Mouse (Mus musculus) spleen, postnatal 0 days (tissue): ENCODE data around the gene Ghdc. TPM values are rescaled to one million over a fixed set of nuclear protein-coding genes. Genes with fewer than 3 reads are reported as not detected.

Experiments used
- polyA plus RNA-seq: library from polyadenylated mRNA; unstranded; fragments of >200 nt; fragmentation: Nextera tagmentation; extraction: Ambion mirVana; gene quantifications from 2 replicates; pipeline ENCODE4 v1.2.1, GENCODE M21; 2015

The Ghdc gene
- 2.0 and 3.3 TPM in 2 replicates for polyA plus RNA-seq

GRCm38 (mm10) chr11:100770646-100771408 lies at the start of gene Ghdc:
Gene Ghdc (minus strand): TSS chr11:100770957.

GRCm38 (mm10) chr11:100762831-100763230 lies 7.9 kb downstream of the Ghdc start, which contains the start of gene Hcrt:
Gene Hcrt (minus strand): TSS chr11:100762931.

GRCm38 (mm10) chr11:100759611-100760233 lies 11.0 kb downstream of the Ghdc start, which contains the start of gene Kcnh4:
Gene Kcnh4 (minus strand): TSS chr11:100759942.

GRCm38 (mm10) chr11:100738066-100738604 lies 32.6 kb downstream of the Ghdc start, which contains the start of gene Rab5c:
Gene Rab5c (minus strand): TSS chr11:100738215.

Other genes starting within 250 kb of the Ghdc start
- gene Acly, start 243.0 kb downstream of the Ghdc start, polyA plus RNA-seq, result 36.3 and 40.0 TPM in 2 replicates
- gene Ttc25, start 225.3 kb downstream of the Ghdc start, polyA plus RNA-seq, result 0.22 TPM in 2 replicates
- 33.2 and 40.8 TPM in 2 replicates for gene Cnp, start 196.1 kb downstream of the Ghdc start, polyA plus RNA-seq
- 22.4 and 25.7 TPM in 2 replicates for gene Nkiras2, start 151.7 kb downstream of the Ghdc start, polyA plus RNA-seq
- gene Dnajc7, start 150.8 kb downstream of the Ghdc start, polyA plus RNA-seq, result 88.8 and 94.0 TPM in 2 replicates
- gene Zfp385c, start 78.5 kb downstream of the Ghdc start, polyA plus RNA-seq, result 0.15 and 0.22 TPM in 2 replicates
- 6.6 and 10.1 TPM in 2 replicates for gene Dhx58, start 66.7 kb downstream of the Ghdc start, polyA plus RNA-seq
- 18.7 and 20.4 TPM in 2 replicates for gene Kat2a, start 58.5 kb downstream of the Ghdc start, polyA plus RNA-seq
- gene Hspb9, start 57.1 kb downstream of the Ghdc start, polyA plus RNA-seq, result 0.35 and 0.42 TPM in 2 replicates
- gene Rab5c, start 32.7 kb downstream of the Ghdc start, polyA plus RNA-seq, result 22.0 and 24.2 TPM in 2 replicates
- 0.05 TPM in 2 replicates for gene Kcnh4, start 11.0 kb downstream of the Ghdc start, polyA plus RNA-seq
- gene Hcrt, start 8.0 kb downstream of the Ghdc start, polyA plus RNA-seq, result not detected in 2 replicates
- gene Stat5b, start 79.8 kb upstream of the Ghdc start, polyA plus RNA-seq, result 24.3 and 28.0 TPM in 2 replicates
- 17.4 and 18.3 TPM in 2 replicates for gene Stat5a, start 88.4 kb upstream of the Ghdc start, polyA plus RNA-seq
- 34.4 and 39.7 TPM in 2 replicates for gene Stat3, start 168.6 kb upstream of the Ghdc start, polyA plus RNA-seq
- gene Cavin1, start 199.9 kb upstream of the Ghdc start, polyA plus RNA-seq, result 119 and 141 TPM in 2 replicates
- gene Atp6v0a1, start 238.5 kb upstream of the Ghdc start, polyA plus RNA-seq, result 47.9 and 54.7 TPM in 2 replicates